Mouse (Mus musculus) erythroblast, embryonic 14.5 days (primary cell): Measurements from ENCODE around the gene Vamp5.

Experiments used
- GATA1 ChIP-seq: IDR thresholded peaks from 2 replicates; pipeline ENCODE4 v1.6.1; 2012; ENCODE audit warnings: low read length, inconsistent platforms, mixed read lengths
- TAL1 ChIP-seq: IDR thresholded peaks from 3 replicates; pipeline ENCODE4 v1.6.1; 2012; ENCODE audit warnings: low read length, inconsistent platforms, mixed read lengths

DNA sequence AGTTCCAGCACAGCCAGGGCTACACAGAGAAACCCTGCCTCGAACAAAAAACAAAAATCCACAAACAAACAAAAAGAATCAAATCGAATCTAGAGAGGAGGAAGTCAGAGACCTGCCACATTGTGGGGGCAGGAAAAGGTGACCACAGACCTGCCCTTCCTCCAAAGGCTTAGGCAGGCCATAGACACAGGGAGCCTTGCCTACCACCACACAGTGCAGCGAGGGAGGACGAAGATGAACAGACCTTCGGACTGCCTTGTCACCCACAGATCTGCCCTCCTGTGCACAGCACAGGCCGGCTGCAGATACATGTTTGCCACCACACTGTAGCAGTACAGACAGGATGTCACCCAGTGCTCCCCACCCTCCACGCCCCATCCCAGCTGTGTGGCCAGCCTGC is 30.2 kb upstream of the Vamp5 start:
- TF ChIP-seq GATA1 = no peak
- TF ChIP-seq TAL1 = no peak
